Mouse (Mus musculus) midbrain, embryonic 14.5 days (tissue): ENCODE results near the gene Mgat1. TPM values are rescaled to one million over a fixed set of nuclear protein-coding genes. Genes with fewer than 3 reads are reported as not detected.
A peak's percentile ranks its signal among the peaks of the same experiment; 100 is the strongest.

Source experiments
- ATAC-seq: fragments of 200-750 bp; cut with Nextera tagmentation; 2 replicates; pipeline ENCODE4 v1.8.0; 2017; ENCODE audit warnings: moderate number of reproducible peaks, moderate library complexity; ENCODE audit not compliant: low FRiP score, low TSS enrichment
- DNase-seq: peaks from one replicate; pipeline ENCODE4 v3.0.0-alpha.2; 2015
- H3K27ac ChIP-seq: fragments of 300-500 bp; sonication (generic); replicated peaks from 2 replicates; pipeline ENCODE4 v1.5.1; 2014; ENCODE audit warnings: mild to moderate bottlenecking, low read depth, low read length, moderate library complexity
- H3K27me3 ChIP-seq: fragments of 300-500 bp; sonication (generic); 2 replicates; pipeline ENCODE4 v1.6.1; 2014; ENCODE audit warnings: low read length, control low read depth, mixed read lengths; ENCODE audit not compliant: control insufficient read depth, insufficient read depth
- H3K36me3 ChIP-seq: fragments of 300-500 bp; sonication (generic); 2 replicates; pipeline ENCODE4 v1.6.1; 2014; ENCODE audit warnings: low read length, control low read depth; ENCODE audit not compliant: control insufficient read depth, insufficient read depth
- H3K4me1 ChIP-seq: fragments of 300-500 bp; sonication (generic); 2 replicates; pipeline ENCODE4 v1.6.1; 2014; ENCODE audit warnings: mild to moderate bottlenecking, antibody characterized with exemption, low read length, control low read depth; ENCODE audit not compliant: control insufficient read depth, insufficient read depth
- H3K4me2 ChIP-seq: fragments of 300-500 bp; sonication (generic); 2 replicates; pipeline ENCODE4 v1.6.1; 2014; ENCODE audit warnings: mild to moderate bottlenecking, low read length, moderate library complexity
- H3K4me3 ChIP-seq: fragments of 300-500 bp; sonication (generic); replicated peaks from 2 replicates; pipeline ENCODE4 v1.5.1; 2014; ENCODE audit warnings: low read depth, low read length
- H3K9ac ChIP-seq: fragments of 300-500 bp; sonication (generic); replicated peaks from 2 replicates; pipeline ENCODE4 v1.6.1; 2014; ENCODE audit warnings: mild to moderate bottlenecking, low read length, moderate library complexity
- H3K9me3 ChIP-seq: fragments of 300-500 bp; sonication (generic); 2 replicates; pipeline ENCODE4 v1.6.1; 2016; ENCODE audit warnings: low read length, control low read depth, mixed read lengths; ENCODE audit not compliant: control insufficient read depth
- WGBS: fragments of 180-500 bp; shearing (Covaris S2); extraction: QIAGEN DNeasy Blood & Tissue Kit; methylation state at CpG from one replicate; pipeline ENCODE4 v1.1.7; 2014; 5-methylcytosine and 5-hydroxymethylcytosine counted together
- polyA plus RNA-seq: library from polyadenylated mRNA; unstranded; fragments of >200 nt; fragmentation: Nextera tagmentation; extraction: Ambion mirVana; gene quantifications from 2 replicates; pipeline ENCODE4 v1.2.1, GENCODE M21; 2014

The Mgat1 gene
- polyA plus RNA-seq, 1 experiment from 2014 or later, result 27.0 TPM

DNA sequence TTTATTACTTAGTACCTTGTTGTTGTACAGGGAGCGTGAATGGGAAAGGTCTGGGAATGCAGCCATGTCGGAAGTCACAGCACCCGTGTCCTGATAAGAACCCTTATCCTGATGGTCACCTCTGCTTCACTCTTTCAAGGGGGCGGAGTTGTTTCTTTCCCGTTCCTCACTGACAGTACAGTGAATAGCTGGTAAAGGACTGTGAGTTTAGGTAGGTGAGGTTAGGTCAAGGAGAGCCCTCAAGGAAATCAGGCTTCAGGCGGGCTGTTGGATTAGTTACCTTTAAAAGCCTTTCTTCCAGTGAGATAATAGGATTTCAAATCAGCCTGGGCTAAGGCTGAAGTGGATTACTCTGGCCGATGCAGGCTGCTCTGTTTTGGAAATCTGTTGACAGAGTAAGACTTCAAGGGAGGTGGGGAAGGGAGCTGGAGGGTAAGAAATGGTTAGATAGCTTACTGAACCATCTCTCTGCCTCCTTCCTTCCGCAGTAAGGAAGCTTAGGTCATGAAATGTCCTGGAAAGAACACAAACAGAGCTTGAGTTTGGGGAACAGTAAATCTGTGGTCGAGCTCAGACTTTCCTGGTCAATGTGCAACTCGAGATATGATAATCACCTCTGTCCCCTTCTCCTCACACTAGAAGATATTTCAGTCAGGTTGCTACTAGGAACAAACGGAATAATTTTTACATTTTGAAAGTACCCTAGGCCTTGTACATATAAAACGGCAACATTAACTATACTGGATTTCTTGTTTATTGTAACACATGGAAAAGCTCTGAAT lies 1.8 kb downstream of the Mgat1 start:
- H3K27me3 ChIP-seq, result no peaks in the 10 kb centered on the region
- H3K9me3 ChIP-seq, result no peaks in the 10 kb centered on the region
- H3K9ac ChIP-seq, result no peak overlapping the region
- H3K27ac ChIP-seq, result no peak overlapping the region
- no peak overlapping the region for H3K4me3 ChIP-seq
- no peaks in the 10 kb centered on the region for H3K36me3 ChIP-seq
- no peak for DNase-seq
- H3K4me1 ChIP-seq, result peaks cover 21% of the 10 kb centered on the region
- 32% methylated on average over 12 of the region's 12 CpGs for WGBS
- peak overlapping the region; percentile 59 for H3K4me2 ChIP-seq
- no peak for ATAC-seq

DNA sequence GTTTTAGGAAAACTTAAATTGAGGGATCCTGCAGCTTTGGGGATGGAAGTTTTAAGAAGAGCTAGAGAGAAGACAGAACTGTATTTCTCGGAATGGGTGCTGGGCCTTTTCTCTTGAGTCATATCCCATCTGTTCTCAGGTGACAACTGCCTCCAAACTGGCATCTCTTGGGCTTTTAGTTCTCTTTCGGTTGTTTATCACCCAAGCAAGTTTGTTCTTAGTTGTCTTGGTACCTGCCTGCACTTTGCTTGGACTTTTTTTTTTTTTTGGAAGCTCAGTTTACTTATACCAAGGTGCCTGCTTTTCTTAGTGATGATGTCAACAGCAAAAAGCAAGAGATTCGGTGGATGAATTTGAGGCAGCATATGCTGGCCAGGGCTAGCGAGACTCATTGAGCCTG lies 2.5 kb downstream of the Mgat1 start:
- WGBS, result 90% methylated on average over 4 of the region's 4 CpGs
- Histone ChIP-seq H3K36me3 (no peaks in the 10 kb centered on the region), H3K4me2 (no peak overlapping the region), H3K9ac (no peak overlapping the region), H3K4me3 (no peak overlapping the region), H3K27ac (no peak overlapping the region), H3K9me3 (no peaks in the 10 kb centered on the region), H3K4me1 (peaks cover 27% of the 10 kb centered on the region), H3K27me3 (no peaks in the 10 kb centered on the region)
- ATAC-seq, result no peak
- no peak for DNase-seq

DNA sequence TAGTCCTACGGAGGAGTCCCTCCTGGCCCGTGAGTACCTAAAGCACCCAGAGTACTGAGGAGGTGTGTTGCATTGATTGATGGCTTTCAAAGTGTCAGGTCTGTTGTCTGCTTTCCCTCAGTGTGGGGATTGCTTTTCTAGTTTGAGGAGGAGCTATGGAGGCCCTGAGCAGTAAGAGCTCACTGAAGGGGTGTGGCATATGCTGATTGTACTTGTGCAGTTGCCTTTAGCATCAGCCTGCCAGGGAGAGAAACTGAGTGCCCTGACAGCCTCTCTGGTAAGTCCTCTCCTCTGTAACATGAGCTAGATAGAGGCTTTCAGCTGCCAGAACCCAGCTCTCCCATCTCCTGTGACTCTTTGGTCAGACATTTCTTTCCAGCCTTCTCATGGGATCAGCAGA lies 3.3 kb downstream of the Mgat1 start:
- H3K4me1 ChIP-seq, result peaks cover 27% of the 10 kb centered on the region
- DNase-seq (no peak), ATAC-seq (no peak)
- no peaks in the 10 kb centered on the region for H3K27me3 ChIP-seq
- H3K4me3 ChIP-seq, result no peak overlapping the region
- H3K9ac ChIP-seq, result 0 out of 2 replicates have a peak overlapping the region, but pooled peaks have one; percentile 20
- H3K36me3 ChIP-seq, result no peaks in the 10 kb centered on the region
- H3K9me3 ChIP-seq, result no peaks in the 10 kb centered on the region
- no peak overlapping the region for H3K4me2 ChIP-seq
- WGBS, result 76% methylated on average over 2 of the region's 2 CpGs
- H3K27ac ChIP-seq, result no peak overlapping the region

DNA sequence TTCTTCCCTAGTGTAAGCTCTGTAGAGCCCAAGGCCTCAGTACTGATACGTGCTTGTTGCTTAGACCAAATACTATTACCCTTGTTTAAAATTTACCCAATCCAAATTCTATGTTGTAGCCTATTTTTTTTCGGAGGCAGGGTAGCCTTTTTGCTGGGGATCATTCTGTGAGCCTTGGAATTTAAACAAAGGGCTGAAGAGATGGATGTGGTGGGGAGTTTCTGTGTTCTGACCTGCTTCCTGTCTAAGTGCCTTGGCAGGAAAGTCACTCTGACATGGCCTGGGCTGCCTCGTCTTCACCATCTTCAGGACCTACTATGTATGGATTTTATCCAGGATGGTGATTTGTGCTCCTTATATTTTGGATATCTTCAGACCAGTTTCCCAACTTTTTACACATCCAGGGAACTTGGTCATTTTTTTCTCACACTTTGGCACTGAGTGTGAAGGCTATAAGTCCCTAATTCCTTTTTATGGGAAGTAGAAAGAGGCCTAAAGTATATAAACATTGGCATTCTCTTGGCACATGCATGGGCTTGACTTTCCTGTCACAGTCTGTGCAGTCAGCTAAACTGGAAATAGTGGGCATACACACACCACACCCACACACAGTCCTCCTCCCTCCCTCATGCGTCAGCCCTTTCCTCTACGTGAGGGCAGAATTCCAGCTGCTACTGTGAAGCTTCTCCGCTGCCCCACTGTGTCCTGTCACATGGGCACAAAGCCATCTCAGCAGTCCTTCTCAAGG lies 4.4 kb downstream of the Mgat1 start:
- 61% methylated on average over 6 of the region's 6 CpGs for WGBS

DNA sequence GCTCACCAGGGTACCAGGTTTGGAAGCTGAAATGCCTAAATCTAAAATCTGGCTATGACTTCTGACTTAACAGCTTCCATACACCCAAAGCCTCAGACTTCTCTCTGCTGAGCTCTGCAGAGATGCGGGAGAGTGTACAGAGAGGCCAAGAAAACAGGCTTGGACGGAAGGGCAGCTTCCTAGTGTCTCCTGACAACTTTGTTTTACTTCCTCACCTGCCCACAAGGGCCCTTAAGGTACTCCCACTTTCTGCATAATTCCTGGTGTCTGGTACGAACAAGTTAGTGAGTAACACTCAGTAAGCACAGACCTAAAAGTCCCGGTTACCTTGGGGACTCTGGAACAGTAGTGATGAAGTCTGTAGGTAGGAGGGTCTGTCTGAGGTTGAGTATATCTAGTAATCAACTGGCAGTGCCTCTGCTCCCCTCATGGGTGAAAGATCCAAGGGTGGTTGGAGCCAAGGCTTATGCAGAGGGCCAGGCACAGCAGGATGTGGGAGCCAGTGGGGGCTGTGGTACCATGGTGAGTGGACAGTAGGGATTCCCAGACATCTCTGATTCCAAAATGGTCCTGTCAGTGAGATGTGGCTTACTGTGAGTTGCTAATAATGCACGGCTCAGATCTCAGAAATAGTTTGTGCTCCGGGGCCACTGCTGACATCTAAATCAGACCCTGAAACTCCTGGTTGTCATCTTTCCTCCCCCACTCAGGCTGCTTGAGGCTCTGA lies 5.1 kb downstream of the Mgat1 start:
- H3K4me3 ChIP-seq, result no peak overlapping the region
- peaks cover 23% of the 10 kb centered on the region for H3K4me1 ChIP-seq
- no peak overlapping the region for H3K9ac ChIP-seq
- H3K4me2 ChIP-seq, result no peak overlapping the region
- 61% methylated on average over 6 of the region's 6 CpGs for WGBS
- ATAC-seq (no peak), DNase-seq (no peak)
- no peak overlapping the region for H3K27ac ChIP-seq
- no peaks in the 10 kb centered on the region for H3K9me3 ChIP-seq
- 0 out of 2 replicates have a peak, but pooled peaks cover 4% of the 10 kb centered on the region for H3K36me3 ChIP-seq
- H3K27me3 ChIP-seq, result no peaks in the 10 kb centered on the region

More for the DNA sequence above, 4.4 kb downstream of the Mgat1 start:
- DNase-seq, result no peak
- Histone ChIP-seq H3K27me3 (no peaks in the 10 kb centered on the region), H3K9ac (no peak overlapping the region), H3K4me3 (no peak overlapping the region), H3K27ac (no peak overlapping the region), H3K4me1 (peaks cover 23% of the 10 kb centered on the region), H3K36me3 (no peaks in the 10 kb centered on the region), H3K4me2 (no peak overlapping the region), H3K9me3 (no peaks in the 10 kb centered on the region)
- no peak for ATAC-seq

DNA sequence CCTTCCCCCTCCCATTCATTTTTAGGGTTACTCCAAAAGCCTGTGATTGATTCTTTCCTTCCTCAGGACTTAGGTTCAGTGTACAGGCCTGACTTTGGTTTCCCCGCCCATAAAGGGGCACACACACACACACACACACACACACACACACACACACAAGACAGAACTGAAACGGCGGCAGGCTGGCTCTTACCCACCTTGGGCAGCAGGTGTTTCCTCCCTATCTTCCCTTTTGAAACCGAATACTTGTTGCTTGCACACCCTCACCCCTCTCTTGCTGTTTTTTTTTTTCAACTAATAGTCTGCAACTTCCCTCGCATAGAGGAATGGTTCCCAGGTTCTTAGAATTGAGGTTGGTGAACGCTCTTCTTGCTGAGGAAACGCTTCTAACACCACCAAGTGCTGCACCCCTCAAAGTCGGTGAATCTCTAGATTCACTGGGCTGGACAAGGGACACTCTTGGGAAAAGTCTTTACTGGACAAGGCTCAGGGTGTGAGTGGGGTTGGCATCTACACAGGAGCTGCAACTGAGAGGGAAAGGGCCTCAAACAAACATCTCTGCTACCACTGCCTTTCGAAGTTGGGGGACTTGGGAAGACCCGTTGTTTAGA lies 5.9 kb downstream of the Mgat1 start:
- WGBS, result 30% methylated on average over 10 of the region's 10 CpGs
- Histone ChIP-seq H3K4me2 (peak overlapping the region; percentile 91), H3K9me3 (no peaks in the 10 kb centered on the region), H3K9ac (peak overlapping the region; percentile 61), H3K4me1 (peaks cover 19% of the 10 kb centered on the region), H3K4me3 (peak overlapping the region; percentile 50), H3K27ac (peak overlapping the region; percentile 49; the same call in 1 of the 2 replicates), H3K36me3 (0 out of 2 replicates have a peak, but pooled peaks cover 11% of the 10 kb centered on the region), H3K27me3 (no peaks in the 10 kb centered on the region)
- ATAC-seq (peak; percentile 21; the same call in 1 of the 2 replicates), DNase-seq (no peak)

DNA sequence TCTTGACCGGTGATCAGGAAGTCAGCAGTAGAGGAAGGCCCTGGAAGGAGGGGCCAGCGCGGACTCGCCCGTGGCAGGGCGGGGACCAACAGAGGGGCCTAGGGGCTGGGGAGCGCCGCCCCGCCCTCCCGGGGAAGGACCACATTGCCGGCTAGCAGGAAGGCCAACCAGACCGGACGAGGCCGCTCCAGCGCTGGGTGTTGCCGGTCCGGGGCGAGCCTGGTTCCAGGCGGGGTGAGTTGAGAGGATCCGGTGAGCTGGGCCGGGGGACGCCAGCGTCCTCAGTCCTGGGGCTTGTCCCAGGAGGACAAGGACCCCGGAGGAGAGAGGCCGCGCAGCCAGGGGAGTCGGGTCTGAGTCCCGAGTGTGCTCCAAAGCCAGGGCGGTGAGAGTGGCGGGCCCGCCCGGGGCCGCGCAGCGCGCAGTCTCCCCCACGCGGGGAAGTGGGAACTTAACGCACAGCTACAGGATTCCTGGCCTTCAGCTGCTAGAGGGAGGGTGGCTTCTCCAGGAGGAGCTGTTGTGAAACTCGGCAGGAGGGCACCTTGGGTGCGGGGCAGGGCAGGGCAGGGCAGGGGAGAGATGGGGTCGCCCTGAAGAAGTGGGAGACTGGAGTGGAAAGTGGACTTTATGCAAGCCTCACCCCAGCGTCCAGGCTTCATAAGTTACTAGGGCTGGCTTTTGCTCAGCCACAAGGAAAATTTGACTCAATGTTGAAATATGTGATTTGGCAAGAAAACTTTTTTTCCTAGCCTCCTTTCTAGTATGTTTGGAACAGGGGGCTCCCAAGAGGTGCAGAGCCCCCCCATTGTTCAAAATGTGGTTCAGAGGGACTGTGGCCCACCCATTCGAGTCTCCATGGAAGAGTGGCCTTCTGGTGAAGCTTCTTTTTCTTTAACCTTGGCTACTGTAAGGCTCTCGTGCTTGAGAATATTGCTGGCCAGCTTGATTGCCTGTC lies 6.7 kb downstream of the Mgat1 start:
- DNase-seq (peak; percentile 74), ATAC-seq (peak; percentile 89)
- Histone ChIP-seq H3K9me3 (no peaks in the 10 kb centered on the region), H3K4me1 (peaks cover 15% of the 10 kb centered on the region), H3K4me3 (peak overlapping the region; percentile 50), H3K36me3 (0 out of 2 replicates have a peak, but pooled peaks cover 11% of the 10 kb centered on the region), H3K27ac (peak overlapping the region; percentile 49), H3K4me2 (peak overlapping the region; percentile 91), H3K27me3 (no peaks in the 10 kb centered on the region), H3K9ac (peak overlapping the region; percentile 61)
- WGBS, result 2% methylated on average over 45 of the region's 45 CpGs
